Mouse (Mus musculus): ENCODE results near the gene Aktip.

- TF ChIP-seq ZNF384 (IDR thresholded peaks at IDR 0.05; ENCODE audit: low read depth, low read length) (no peak), HCFC1 (IDR thresholded peaks at IDR 0.05; ENCODE audit: borderline replicate concordance, insufficient read depth, low read length) (no peak)
These were observed 75.5 kb downstream of the Aktip start for GRCm38 (mm10) chr8:91124315-91124714.
